Mouse (Mus musculus) adrenal gland, adult (tissue): ENCODE data around the gene Ttll5.

Experiments used
- DNase-seq, 2 experiments: peaks; one replicate each; pipeline ENCODE4 v3.0.0; 2022 to 2023; ENCODE audit warnings: low spot score in 1 of 2; ENCODE audit not compliant: inconsistent age in 2 of 2

Ttll5 gene

DNA sequence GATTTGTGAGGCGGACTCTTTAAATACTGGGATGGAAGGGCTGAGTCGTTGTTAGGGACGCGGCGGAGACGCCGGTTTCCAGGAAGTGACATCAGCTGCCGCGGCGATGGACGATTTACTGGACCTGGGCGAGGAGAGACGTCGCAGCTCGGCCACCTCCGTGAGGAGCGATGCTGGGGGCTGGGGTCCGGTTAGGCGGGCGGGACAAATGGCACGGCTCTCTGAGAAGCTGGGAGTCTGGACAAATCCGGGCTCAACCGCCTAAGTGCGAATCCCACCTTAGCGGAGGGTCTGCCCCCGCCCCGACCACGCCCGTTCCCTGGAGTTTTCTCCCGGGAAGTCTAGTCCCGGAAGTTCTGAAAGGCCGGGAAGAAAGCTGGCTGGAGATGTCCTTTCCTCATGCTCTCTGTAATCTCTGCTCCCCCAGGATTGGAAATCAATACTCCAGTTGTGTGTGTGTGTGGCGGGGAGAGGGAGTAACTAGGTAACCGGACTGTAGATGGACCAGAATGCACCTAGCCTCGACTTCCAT is 258.1 kb downstream of the Ttll5 start, which contains the start of gene Ift43:
Gene Ift43, plus strand, starts transcription at position 61 of the 532 bp plus-strand sequence.
- peak; percentile 86 to 95 for DNase-seq

DNA sequence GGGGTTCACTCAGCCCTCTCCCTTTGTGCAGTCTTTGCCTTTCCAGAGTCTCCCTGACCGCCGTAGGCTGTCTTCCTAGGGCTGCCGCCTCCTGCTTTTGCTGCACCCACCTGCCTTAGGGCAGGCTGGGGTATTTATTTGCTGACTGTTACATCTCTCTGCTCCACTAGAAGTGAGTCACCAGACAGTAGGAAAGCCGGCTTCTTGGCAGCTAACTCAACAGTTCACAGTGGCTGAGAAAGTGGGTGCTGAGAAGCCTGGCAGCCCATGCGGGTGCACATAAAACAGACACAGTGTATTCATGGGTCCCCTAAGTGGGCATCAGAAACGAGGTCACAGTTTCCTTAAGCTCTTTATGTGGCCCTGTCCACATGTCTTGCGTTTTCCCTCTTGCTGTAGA is 261.4 kb downstream of the Ttll5 start:
- DNase-seq = no peak

DNA sequence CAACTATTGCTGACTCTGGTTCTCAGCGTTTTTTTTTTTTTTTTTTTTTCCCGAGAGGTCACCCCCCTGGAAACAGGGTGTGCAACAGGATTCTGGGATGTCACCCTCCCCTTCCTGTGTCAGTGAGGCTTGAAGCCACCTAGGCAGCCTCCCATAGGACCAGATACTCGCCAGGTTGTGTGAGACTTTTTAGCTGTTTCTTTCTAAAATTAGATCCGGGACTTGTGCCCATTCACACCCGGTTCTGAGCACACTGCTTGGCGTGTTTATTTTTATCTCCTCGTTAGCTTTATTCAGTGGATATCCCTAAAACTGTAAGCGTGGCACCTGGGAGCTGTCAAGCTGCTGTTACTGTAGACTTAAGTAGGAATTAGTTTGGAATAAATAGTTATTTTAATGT is 262.1 kb downstream of the Ttll5 start:
- DNase-seq = no peak

DNA sequence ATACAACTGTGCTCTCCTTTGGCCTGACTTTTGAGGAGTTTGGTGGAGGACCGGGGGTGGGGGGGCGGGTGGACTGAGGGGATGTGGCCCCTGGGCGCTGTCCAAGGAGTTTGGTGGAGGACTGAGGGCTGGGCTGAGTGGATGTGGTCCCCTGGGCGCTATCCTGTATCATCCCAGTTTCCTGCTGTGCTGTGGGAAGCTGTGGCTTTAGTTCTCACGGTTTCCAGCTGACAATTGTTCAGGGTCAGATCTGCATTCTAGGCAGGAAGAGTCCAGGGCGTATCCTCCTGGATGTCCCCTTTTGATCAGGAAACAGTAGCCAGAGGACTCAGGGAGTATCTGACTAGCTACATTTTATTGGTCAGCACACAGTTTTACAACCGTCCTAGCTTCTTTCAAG is 263.6 kb downstream of the Ttll5 start:
- DNase-seq = peak in 1 of 2 experiments; percentile 54

DNA sequence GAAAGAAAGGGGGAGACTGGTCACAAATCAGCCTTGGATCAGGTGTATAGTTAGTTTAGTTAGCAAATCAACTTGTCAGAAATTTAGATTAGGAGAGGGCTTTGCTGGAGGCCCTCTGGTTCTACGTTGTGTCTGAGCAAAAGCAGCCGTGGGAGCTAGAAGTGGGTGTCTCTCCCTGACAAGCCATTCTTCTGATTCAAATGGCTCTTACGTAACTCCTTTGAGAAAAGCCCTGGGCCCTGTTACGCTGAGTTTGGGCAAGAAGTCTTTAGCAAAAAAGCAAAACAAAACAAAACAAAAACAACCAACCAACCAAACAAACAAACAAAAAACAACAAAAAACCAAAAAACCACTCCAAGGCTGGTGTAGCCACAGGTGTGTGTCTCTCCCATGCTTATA is 266.3 kb downstream of the Ttll5 start:
- DNase-seq = no peak

DNA sequence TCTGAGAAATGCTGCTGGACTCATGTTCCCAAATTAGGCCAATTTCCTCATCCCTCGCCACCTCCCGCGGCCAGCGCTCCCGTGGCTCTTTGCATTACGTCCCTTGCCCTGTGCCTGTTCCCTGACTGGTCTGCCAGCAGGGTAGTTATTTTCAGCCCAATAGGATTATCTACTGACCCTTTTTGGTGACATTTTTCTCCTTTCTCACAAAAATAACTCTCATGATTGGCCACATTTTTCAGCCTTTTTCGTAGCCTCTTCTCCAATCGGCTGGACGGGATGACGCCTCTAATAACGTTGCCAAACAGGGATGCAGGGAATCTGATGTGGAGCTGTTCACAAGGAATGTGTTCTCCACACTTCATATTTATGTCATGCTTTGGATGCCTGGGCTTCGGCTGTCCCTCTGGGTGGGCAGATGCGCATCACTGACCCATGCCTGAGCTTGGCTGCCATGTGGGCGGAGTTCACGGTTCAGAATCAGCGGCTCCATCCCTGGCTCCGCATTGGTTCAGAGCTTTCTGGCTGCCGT is 267.2 kb downstream of the Ttll5 start:
- no peak for DNase-seq

DNA sequence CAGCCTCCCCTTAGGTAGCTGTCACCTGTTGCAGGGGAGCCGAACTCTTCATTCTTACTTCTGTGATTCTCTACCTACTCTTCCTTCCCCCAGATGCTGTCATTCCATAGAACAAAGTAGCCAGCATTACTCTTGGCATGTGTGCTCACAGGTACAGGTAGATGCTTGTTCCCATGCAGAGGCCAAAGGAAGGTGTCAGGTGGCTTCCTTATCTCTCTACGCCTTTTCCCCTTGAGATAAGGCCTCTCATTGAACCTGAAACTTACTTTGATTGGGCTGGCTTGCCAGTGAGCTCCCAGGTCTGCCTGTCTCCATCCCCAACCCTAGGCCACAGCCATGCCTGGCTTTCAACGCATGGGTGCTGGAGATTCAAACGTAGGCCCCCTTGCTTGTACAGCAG is 269.6 kb downstream of the Ttll5 start:
- DNase-seq = no peak

DNA sequence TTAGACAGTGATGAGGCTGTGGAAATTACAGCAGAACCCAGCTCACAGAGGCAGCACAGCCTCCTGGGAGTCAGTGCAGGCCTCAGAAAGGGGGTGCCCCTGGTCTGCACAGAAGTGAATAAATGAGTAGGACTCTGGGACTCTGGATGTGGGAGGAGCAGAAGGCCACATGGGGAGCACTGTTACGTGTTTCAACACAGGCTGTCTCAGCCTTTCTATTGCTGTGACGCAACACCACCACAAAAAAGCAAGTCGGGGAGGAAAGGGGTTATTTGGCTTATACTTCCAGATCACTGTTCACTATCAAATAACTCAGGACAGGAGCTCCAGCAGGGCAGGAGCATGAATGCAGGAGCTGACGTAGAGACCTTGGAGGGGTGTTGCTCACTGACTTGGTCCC is 271.3 kb downstream of the Ttll5 start:
- no peak for DNase-seq

DNA sequence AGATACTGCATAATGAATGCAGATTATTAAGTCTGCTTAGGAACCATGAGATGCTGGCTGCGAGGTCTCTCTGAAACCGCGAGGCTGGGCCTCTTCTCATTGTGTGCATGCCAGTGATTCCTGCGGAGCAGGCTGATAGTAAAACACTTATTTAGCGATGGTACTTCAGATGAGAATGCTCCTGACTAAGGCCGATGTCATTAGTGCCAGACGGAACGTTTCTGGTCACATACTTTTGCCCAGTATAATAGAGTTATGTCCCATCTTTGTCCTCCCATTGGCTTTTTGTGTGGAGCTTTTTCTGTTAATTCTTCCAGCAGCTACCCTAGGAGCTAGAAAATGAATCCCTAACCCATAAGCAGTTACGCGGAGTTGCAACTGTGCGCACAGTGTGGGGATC is 273.3 kb downstream of the Ttll5 start:
- DNase-seq = no peak

DNA sequence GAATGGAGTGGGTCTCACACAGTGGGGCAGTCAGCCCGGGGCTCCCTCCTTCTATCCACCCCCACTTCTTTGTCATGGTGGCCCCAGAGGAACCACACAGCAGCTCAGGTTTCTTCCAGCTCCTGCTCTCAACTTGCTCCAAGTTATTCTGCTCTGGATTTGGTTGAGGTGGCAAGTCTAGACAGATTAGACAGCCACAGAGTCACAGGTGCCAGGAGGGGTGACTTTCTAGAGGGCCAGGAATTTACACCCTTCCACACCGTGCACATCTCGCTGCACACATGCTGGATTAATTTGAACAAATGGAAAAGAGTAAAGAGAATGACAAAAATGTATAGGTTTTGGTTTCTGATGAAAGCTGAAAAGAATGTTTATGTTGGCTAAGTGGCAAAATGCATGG is 276.3 kb downstream of the Ttll5 start:
- DNase-seq = no peak

DNA sequence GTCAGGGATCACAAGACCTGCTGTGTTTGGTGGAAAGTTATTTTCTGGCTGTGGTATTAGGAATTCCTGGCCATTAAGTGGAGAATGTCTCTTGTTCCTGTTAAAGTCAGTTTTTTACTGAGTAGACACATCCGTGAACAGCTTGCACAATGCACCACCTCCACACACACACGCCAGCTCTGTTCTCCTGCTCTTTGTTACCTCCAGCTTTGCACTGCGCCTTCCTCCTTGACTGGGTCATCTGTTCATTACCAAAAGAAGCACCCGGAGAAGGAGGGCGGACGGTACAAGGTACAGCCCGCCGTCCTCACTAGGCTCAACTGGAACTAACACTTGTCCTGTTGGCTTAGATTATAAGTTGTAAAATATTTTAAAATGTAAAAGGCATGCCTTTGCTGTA is 278.2 kb downstream of the Ttll5 start:
- DNase-seq = no peak

DNA sequence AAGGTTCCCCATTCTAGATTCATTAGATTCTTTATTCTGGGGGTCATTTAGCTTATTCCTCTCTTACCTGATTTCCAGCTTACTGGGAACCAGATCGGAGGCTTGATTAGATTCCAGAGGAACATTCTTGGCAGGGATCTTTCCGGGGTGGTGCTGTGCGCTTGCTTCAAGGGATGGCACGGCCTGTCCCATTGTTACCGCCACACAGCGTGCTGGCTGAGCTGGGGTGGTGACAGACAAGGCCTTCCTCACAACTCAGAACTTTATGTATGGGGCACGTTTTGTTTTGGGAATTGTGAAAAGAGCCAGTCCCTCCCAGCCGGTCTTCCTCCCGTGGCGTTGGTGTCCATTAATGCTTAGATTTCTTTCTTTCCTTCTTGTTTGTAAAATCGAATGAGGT is 278.9 kb downstream of the Ttll5 start:
- no peak for DNase-seq

DNA sequence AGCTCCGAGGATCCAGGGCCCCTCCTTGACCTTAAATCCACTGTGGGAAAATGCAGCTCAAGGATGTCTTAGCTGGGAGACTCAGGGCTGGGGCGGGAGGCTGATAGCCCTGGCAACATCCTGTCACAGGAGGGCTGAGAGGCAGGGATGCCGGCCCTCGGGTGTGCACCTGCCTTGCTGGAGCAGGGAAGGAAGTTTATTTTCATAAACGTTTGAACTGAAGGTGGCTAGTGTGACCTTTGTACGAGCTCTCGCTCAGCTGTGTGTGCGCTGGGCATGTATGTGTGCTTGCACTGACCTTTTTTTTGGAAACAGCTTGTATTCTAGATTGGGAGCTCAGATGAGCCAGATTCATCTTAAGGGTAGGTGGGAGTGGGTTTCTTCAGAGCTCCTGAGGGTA is 279.4 kb downstream of the Ttll5 start:
- no peak for DNase-seq

DNA sequence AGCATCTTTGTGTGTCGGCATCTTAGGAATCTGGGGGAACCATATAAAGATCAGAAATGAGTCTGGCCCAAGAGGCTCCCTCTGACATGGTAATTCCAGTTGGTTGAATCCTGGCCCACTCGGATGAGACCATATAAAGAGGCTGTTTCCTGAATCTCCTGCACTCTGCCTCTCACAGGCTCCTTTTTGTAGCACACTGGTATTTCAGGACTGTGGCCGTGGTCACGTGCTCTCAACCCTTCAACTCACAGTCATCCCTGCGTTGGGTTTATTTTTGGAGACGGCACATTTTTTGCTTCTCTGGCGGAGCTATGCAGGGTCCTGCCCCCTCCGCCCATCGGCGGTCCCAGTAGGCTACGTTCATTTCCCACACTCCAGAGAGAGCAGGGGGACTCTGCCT is 279.8 kb downstream of the Ttll5 start:
- no peak for DNase-seq

DNA sequence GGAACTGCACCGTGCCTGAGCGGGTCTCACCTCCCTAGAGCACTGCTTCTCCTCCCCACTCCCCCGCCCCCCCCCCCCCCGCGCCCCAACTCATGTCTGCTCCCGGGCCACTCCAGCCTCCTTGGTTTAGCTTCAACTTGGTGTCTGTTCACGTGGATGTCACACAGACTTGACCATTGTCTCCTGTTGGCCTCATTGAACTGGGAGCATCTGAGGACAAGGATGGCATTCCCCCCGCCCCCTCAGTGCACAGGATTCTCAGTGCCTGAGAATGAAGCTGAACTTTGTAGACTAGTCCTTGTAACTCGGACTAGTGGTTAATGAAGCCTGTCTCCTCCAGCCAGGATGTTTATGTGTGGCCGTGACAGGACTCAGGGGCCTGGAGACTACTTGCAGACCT is 281.1 kb downstream of the Ttll5 start:
- no peak for DNase-seq

DNA sequence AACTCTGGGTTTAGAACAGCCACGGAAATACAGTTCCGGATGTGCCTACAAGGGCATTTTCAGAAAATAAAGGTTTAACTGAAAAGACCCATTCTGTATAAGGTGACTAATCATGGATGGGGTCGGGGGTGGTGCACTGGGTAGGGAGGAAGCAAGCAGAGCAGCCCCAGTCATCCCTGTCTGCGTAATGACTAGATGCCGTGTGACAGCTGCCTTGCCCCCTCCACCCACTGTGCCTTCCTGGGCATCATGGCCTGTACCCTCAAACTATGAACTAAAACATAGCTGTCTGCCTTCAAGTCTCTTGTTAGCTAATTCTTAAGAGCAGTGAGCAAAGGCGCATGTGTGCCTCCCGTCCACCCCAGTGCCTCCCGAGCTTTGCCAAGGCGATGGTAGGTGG is 281.6 kb downstream of the Ttll5 start:
- no peak for DNase-seq

DNA sequence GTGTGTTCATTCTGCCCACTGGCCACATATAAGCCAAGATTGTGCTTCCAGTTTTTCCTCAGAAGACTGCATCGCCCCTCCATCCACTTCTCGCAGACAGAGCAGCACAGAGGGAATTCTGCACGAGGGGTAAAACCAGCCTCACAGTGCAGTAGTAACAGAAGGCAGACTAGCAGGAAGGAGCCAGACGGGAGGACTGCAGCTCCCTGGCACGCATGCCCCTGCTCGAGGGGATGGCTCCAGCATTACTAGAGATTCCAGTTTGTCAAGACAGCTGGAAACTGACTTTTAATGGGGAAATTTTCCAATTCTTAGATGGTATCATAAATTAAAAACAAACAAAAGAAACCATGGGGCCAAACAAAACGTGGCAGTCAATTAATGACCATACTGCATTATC is 283.2 kb downstream of the Ttll5 start:
- no peak for DNase-seq

DNA sequence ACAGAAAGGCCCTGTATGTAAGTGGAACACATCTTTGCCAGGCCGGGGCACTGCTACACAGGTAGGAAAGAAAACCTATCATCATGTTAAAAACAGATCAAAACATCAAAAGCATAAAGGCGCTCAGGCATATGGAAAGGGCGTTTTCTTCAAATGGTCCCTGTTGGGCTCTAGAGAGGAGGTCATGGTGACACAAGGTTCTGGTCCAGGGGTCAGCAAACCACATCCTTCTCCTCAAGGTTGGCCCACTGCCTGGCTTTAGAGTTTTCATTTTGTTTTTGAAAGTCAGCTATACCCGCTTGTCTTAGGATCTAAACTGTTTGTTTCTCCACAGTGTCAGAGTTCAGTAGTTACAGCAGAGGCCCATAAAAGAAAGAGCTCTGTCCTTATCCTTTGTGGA is 285.1 kb downstream of the Ttll5 start:
- DNase-seq = no peak

DNA sequence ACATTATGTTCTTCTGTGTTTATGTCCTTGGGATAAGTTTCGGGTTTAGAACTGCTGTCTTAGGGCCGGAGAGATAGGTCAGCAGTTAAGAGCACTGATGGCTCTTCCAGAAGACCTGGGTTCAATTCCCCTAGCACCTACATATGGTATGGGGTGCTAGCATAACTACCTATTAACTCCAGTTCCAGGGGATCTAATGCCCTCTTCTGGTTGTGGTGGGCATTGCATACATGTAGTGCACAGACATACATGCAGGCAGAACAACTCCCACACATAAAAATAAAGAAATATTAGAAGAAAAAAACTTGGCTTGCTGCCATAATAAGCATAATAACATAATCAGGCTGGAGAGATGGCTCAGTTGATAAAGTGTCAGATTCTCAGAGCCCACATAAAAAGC is 286.2 kb downstream of the Ttll5 start:
- no peak for DNase-seq
